Mouse (Mus musculus): ENCODE results near the gene Olfr645.

The Olfr645 gene

GRCm38 (mm10) chr7:104085365-104085764 is at the start of gene Olfr645:
Gene Olfr645, minus strand, starts transcription at chr7:104085465.
- DNase-seq (ENCODE audit: low spot score) = no peak

GRCm38 (mm10) chr7:104129726-104130125 is 44.5 kb upstream of the Olfr645 start, which contains the start of gene Ubqln5:
Gene Ubqln5, minus strand, starts transcription at chr7:104129826.
- DNase-seq (ENCODE audit: low spot score) = no peak

GRCm38 (mm10) chr7:104104757-104104972 is 19.4 kb upstream of the Olfr645 start, which contains the start of gene Olfr646:
Gene Olfr646, plus strand, starts transcription at chr7:104104873.
- no peak for DNase-seq (ENCODE audit: low spot score)

GRCm38 (mm10) chr7:104103913-104104756 is 18.9 kb upstream of the Olfr645 start:
- no peak for DNase-seq (ENCODE audit: low spot score)

- DNase-seq (ENCODE audit: low spot score) = no peak
These were observed 13.5 kb downstream of the Olfr645 start, which contains the start of gene Olfr644 for GRCm38 (mm10) chr7:104071769-104072168. Gene Olfr644, minus strand, starts transcription at chr7:104071869.

- no peak for DNase-seq (ENCODE audit: low spot score)
These were observed 23.9 kb downstream of the Olfr645 start, which contains the start of gene 4930516K23Rik for GRCm38 (mm10) chr7:104061345-104061744. Gene 4930516K23Rik, minus strand, starts transcription at chr7:104061445.

- DNase-seq (ENCODE audit: low spot score) = no peak
These were observed 26.1 kb downstream of the Olfr645 start for GRCm38 (mm10) chr7:104059215-104059614.

- DNase-seq (ENCODE audit: low spot score) = no peak
These were observed 32.7 kb downstream of the Olfr645 start, which contains the start of gene Olfr642 for GRCm38 (mm10) chr7:104052566-104052965. Gene Olfr642, minus strand, starts transcription at chr7:104052666.

GRCm38 (mm10) chr7:104050745-104051144 is 34.5 kb downstream of the Olfr645 start:
- DNase-seq (ENCODE audit: low spot score) = no peak

- DNase-seq (ENCODE audit: low spot score) = no peak
These were observed 50.1 kb downstream of the Olfr645 start, which contains the start of gene Olfr641 for GRCm38 (mm10) chr7:104035145-104035544. Gene Olfr641, plus strand, starts transcription at chr7:104035445.

Data from testis, postnatal 14 days (tissue).